Mouse (Mus musculus) megakaryocyte, embryonic 14.5 days (primary cell): ENCODE measurements around the gene Wdr5b. TPM values are rescaled to one million over a fixed set of nuclear protein-coding genes. Genes with fewer than 3 reads are reported as not detected.

Experiments
- H3K27me3 ChIP-seq: replicated peaks from 2 replicates; pipeline ENCODE3; 2012; ENCODE audit warnings: inconsistent platforms
- H3K36me3 ChIP-seq: replicated peaks from 2 replicates; pipeline ENCODE3; 2012; ENCODE audit warnings: low read length, inconsistent platforms, mixed read lengths
- H3K4me1 ChIP-seq: 2 replicates; pipeline ENCODE4 v1.6.1; 2012; ENCODE audit warnings: inconsistent platforms
- H3K4me3 ChIP-seq: replicated peaks from 2 replicates; pipeline ENCODE3; 2012; ENCODE audit warnings: moderate library complexity, mild to moderate bottlenecking, inconsistent platforms
- H3K9me3 ChIP-seq: 2 replicates; pipeline ENCODE4 v1.6.1; 2012; ENCODE audit warnings: inconsistent platforms
- FLI1 ChIP-seq: IDR thresholded peaks from 2 replicates; pipeline ENCODE4 v1.6.1; 2012; ENCODE audit warnings: low read length, inconsistent platforms, mixed read lengths
- GATA1 ChIP-seq: IDR thresholded peaks from 3 replicates; pipeline ENCODE4 v1.6.1; 2012; ENCODE audit warnings: mixed read lengths, low read length, inconsistent platforms, borderline replicate concordance
- polyA plus RNA-seq: library from polyadenylated mRNA; stranded (reverse); fragments of >175 nt; gene quantifications from 2 replicates; pipeline ENCODE4 v1.2.3, GENCODE M21; 2012; ENCODE audit warnings: low replicate concordance; ENCODE audit not compliant: insufficient read depth

The Wdr5b gene
- polyA plus RNA-seq, 1 experiment, result 0.82 TPM

DNA sequence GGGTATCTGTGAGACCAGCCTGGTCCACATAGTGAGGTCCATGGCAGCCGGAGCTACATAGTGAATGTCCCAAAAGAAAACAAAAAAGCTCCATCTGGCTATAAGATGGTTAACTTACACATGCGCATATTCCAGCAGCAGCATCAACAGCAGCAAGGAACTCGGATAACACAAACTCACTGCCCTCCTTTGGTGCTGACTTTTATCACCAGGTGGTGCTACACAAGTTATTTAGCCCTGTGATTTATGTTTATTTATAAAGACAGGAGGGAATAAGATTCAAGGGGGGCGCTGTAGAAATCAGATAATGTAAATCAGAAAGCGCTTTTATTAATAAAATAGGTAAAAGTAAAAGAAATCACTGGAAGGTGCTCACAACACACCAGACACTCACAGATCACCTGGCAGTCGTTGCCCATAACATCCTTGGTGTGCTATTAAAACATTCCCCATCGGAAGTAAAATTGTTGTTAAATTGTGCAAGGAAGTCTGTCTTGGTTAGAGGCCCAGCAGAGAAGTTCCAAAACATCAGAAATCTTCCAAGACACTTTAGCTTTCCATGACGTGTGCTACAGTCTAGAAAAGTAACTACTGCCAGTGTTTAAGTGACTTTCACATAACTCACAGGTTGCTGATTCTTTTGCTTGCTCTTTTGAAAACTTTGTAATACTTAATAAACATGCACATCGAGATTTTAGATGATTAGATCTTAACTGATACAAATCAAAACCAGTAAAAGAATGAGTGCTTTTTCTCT is 29.0 kb downstream of the Wdr5b start:
- peaks cover 65% of the 10 kb centered on the region for H3K4me1 ChIP-seq
- H3K9me3 ChIP-seq, result no peaks in the 10 kb centered on the region
- TF ChIP-seq FLI1 (no peak), GATA1 (no peak)
- peak overlapping the region; percentile 99 for H3K4me3 ChIP-seq
- H3K36me3 ChIP-seq, result peaks cover 40% of the 10 kb centered on the region
- no peaks in the 10 kb centered on the region for H3K27me3 ChIP-seq

DNA sequence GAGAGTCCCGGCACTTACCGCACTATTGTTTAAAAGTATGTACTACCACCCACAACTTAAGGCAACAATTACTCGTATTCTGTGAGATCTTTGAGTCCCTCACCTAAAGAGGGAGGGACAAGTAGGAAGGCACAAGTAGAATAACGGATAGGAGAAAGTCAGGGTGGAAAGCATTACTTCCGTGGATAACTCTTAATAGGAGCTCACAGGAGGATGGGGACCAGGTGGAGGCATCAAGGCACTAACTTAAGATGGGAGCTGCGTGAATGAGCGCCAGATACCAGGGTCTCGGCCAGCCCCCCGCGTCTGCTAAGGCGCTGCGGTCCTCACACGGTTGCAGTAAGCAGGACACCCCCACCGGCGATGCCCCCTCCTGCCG is 30.1 kb downstream of the Wdr5b start:
- peaks cover 42% of the 10 kb centered on the region for H3K36me3 ChIP-seq
- TF ChIP-seq GATA1 (no peak), FLI1 (no peak)

DNA sequence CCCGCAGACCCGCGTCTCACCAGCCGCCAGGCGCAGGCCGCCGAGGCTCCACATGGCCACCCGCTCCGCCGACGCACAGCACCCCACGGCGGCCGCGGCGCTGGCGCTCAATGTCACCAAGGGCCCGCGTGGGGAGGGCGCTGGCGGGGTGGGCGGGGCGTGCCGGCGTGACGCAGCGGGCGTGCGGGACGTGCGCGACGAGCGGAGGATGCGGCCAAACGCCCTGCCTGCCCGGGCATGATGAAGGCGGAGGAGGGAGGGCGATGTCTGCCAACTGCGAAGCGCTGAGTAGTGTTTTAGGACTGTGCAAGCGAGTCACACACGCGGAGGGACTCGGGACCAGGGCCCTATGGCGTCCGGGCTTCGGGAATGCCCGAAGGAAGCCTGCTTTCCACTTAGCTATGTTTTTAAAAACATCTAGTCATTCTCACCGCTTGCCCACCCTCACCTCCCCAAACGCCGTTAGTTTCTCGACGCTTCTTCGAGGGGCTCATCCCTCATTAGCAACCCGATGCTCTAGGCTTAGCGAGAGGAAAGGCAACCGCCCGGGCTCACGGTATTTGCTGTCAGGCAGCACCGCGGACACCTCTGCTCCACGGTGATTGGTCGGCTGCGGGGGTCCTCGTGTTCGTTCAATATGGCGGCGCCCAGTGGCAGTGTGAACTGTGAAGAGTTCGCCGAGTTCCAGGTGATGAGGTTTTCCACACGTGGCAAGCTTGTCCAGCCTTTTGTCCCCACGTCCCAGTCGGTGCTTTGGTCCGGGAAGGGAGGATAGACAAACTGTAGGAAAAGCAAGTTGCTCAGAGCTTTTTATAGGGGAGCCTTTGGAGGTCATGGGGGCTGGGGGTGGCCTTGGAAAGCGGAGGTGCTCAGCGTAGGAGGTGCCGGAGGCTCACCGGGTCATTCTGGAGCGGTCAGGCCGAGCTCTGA is 30.7 kb downstream of the Wdr5b start, which contains the start of the genes Fam162a and Ccdc58:
Gene Fam162a (minus strand): TSS at position 145 of the 930 bp plus-strand sequence.
Gene Ccdc58 (plus strand): TSS at position 236 of the 930 bp plus-strand sequence.
- Histone ChIP-seq H3K9me3 (no peaks in the 10 kb centered on the region), H3K4me1 (peaks cover 58% of the 10 kb centered on the region), H3K27me3 (no peaks in the 10 kb centered on the region), H3K36me3 (peaks cover 45% of the 10 kb centered on the region), H3K4me3 (peak within 1 kb of the TSS; percentile 99)
- TF ChIP-seq FLI1, result no peak
- TF ChIP-seq GATA1, result no peak

More for the DNA sequence above, 30.1 kb downstream of the Wdr5b start:
- Histone ChIP-seq H3K9me3 (no peaks in the 10 kb centered on the region), H3K4me1 (peaks cover 62% of the 10 kb centered on the region), H3K4me3 (peak overlapping the region; percentile 99), H3K27me3 (no peaks in the 10 kb centered on the region)

DNA sequence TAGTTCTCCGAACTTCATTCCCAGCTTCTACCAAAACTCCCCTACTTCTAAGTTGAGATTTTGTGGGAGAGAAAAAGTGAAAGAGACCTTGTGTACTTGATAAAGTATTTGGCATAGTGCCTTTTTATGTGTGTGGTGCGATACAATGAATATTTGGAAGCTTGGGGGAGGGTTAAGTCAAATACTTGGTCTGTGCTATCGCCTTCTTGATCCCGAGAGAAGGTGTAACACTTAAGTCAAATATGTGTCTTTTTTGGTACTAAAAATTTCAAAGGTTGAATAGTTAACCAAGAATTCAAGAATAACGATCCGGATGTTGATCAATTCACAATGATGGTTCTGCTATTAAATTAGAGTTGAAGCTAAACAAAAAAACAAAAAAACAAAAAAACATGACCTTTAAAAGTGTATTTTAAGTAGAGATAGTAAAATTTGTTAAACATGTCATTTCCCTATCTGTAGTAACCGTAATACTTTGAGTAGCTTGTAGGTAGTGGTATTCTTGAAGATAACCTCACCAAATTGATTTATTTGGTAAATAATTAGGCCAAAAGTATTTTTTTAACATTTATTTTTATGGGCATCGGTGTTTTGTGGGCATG is 31.5 kb downstream of the Wdr5b start:
- H3K36me3 ChIP-seq, result peaks cover 38% of the 10 kb centered on the region
- TF ChIP-seq FLI1, result no peak
- no peak for TF ChIP-seq GATA1
- no peaks in the 10 kb centered on the region for H3K9me3 ChIP-seq
- peaks cover 50% of the 10 kb centered on the region for H3K4me1 ChIP-seq
- H3K4me3 ChIP-seq, result peak overlapping the region; percentile 99
- H3K27me3 ChIP-seq, result no peaks in the 10 kb centered on the region

DNA sequence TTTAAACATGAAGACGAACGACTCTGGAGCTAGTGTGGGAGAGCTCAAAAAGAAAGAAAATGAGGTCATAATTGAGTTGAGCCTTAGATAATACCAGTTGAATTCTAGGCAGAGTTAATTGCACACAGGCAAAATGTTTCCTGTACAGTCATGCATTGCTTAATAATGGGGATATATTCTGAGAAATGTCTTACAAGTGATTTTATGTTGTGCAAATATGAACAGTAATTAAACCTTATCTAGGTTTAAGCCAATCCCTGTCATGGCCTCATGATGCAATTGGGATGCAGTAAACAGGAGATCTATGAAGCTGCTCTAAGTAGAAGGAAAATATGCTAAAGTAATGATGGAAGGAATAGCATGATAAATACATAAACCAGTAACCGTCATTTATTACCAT is 33.8 kb downstream of the Wdr5b start:
- H3K9me3 ChIP-seq, result no peaks in the 10 kb centered on the region
- H3K27me3 ChIP-seq, result no peaks in the 10 kb centered on the region
- no peak for TF ChIP-seq FLI1
- TF ChIP-seq GATA1, result no peak
- peaks cover 35% of the 10 kb centered on the region for H3K4me1 ChIP-seq
- peaks cover 40% of the 10 kb centered on the region for H3K36me3 ChIP-seq
- H3K4me3 ChIP-seq, result no peak overlapping the region

DNA sequence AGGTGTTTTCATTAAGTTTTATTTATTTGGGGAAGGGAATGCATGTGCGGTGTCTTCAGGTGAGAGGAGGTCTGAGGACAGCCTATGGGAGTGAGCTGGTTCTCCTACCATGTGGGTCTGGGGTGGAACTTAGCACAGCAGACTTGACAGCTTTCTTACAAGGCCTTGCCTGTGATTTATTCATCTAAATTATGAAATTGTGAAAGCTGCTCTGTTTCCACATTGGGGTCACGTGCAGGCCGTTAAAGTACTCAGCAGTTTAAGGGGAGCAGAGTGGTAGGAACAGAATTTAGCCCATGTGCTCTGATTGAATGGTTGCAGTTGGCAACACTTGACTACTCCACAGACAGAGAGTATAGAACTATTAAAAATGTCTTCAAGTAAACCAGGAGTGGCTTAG is 38.9 kb downstream of the Wdr5b start:
- TF ChIP-seq GATA1, result no peak
- no peak for TF ChIP-seq FLI1

DNA sequence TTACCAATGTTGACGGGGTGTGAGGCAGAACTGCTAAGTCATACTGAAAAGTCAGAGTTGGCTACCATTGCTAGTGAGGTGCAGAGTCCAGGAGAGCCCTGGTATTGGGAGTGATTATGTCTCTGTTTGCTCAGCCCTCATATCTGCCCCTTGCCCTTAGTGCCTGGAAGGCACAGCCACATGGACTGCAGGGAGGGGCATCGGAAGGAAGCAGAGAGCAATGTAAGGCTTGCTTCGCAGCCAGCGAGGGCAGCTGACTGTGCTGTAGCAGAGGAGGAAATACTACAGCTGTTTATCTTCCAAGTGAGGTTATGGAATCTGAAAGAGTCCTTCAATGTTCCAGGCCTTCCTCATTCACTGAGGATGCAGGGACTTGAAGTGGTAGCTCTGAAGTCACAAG is 46.9 kb downstream of the Wdr5b start:
- peaks cover 22% of the 10 kb centered on the region for H3K4me1 ChIP-seq
- no peaks in the 10 kb centered on the region for H3K9me3 ChIP-seq
- H3K4me3 ChIP-seq, result peak overlapping the region; percentile 78
- H3K27me3 ChIP-seq, result no peaks in the 10 kb centered on the region
- peaks cover 92% of the 10 kb centered on the region for H3K36me3 ChIP-seq
- TF ChIP-seq GATA1, result no peak

More for the DNA sequence above, 38.9 kb downstream of the Wdr5b start:
- H3K27me3 ChIP-seq, result no peaks in the 10 kb centered on the region
- peaks cover 69% of the 10 kb centered on the region for H3K36me3 ChIP-seq
- H3K4me1 ChIP-seq, result peaks cover 14% of the 10 kb centered on the region
- H3K4me3 ChIP-seq, result no peak overlapping the region
- no peaks in the 10 kb centered on the region for H3K9me3 ChIP-seq

DNA sequence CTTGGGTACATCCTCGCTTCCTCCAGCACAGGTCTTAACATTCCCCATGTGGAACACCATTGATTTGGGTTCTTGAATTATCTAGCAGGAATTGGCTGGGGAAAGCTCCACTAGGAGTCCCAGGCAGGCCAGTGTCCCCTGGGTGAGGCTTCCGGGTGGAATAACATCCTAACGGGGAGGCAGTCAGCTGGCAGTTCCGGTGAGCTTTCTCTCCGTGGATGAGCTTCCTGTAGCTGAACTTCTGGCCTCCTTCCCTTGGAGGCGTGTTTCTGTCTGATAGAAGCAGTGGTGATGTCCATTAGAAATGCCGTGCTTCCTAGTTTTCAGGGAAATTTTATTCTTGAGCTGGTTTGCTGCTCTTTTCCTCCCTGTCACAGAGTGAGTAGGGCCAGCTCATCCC is 48.1 kb downstream of the Wdr5b start:
- no peak for TF ChIP-seq GATA1
- Histone ChIP-seq H3K9me3 (no peaks in the 10 kb centered on the region), H3K36me3 (peaks cover 85% of the 10 kb centered on the region), H3K4me1 (peaks cover 22% of the 10 kb centered on the region), H3K4me3 (no peak overlapping the region), H3K27me3 (no peaks in the 10 kb centered on the region)

DNA sequence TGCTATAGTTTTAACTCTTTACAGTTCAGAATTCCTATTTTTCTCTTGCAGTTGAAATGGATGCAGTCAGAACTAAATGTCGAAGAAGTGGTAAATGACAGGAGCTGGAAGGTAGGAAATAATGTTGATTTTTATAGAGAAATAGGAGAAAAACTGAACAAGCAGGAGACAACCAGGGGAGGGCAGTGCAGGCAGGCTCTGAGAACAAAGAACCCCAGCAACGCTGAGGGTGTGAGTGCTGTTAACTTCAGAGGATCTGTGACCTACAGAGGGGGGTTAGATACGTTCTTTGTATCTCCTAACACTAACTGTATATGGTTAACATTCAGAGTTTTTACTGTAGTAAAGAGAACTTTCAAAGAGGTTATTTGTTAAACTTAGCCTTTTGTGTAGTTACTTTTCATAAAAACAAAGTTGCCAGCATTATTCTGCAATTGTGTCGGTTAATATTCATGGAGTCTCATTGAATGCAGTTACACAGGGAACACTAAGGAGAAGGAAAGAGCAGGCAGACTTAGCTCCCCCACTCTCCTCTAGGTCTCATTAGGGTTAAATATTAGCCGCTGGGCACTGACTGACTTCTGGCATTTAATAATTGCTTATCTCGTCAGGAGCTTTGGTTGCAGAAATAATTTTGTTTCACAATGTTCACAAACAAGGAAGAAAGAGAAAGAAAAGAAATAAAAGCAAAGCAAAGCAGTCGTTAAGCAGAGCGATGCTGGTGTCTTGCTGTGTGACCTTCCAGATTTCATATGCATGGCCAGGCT is 49.0 kb downstream of the Wdr5b start:
- no peak overlapping the region for H3K4me3 ChIP-seq
- no peaks in the 10 kb centered on the region for H3K27me3 ChIP-seq
- no peaks in the 10 kb centered on the region for H3K9me3 ChIP-seq
- peaks cover 75% of the 10 kb centered on the region for H3K36me3 ChIP-seq
- peaks cover 22% of the 10 kb centered on the region for H3K4me1 ChIP-seq
- TF ChIP-seq GATA1 (no peak), FLI1 (no peak)
